Mouse (Mus musculus) thymus, postnatal 10 days (tissue): ENCODE data around the gene Gm12887.

Experiments
- DNase-seq, 2 experiments: peaks; one replicate each; pipeline ENCODE4 v3.0.0; 2021; ENCODE audit warnings: low spot score in 2 of 2

The Gm12887 gene

DNA sequence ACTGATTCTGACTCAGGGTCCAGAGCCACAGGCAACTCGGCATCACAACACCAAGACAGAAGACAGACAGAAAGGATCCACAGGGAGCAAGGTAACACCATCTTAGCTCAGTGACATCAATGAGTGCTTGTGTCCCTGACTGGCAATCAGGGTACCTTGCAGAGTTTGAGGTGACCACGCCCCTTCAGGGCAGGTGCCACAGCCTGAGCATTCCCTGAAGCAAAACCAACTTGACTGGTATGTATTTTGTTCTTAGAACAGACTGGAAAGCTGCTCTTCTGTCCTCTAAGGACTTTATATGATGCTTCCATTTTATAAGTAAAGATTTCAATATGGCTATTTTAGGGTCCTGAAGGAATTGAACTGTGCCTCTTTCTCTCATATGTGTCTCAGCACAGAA lies at the start of gene Gm12887:
Gene Gm12887 (minus strand): TSS at position 101 of the 400 bp plus-strand sequence.
- DNase-seq: no peak

- no peak for DNase-seq
Measured at GRCm38 (mm10) chr4:121657040-121657439, 35.1 kb upstream of the Gm12887 start.
